ENCODE assay signal across 34 mouse cellular contexts in the genomic region with DNA sequence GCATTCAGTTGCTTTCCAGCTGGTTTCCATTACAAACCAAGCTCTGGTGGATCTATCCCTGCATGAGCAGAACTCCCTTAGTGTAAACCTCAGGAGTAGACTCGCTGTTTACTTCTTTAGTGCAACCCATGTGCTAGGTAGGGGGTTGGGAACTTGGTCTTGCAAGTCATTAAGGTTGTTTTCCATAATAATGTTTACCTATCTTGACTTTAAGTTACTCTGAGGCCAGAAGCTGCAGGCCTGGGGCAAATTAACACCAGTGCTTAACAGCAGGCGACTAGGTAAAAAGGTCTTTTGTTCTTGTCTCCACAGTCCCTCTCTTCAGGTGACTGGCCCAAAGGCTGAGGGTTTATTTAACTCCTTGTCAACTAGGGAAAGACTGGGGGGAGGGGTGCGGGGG. TPM values are rescaled to one million over a fixed set of nuclear protein-coding genes. Genes with fewer than 3 reads are reported as not detected.
DNase-seq lines count a peak whose midpoint lies in the region; TF ChIP-seq lines count a peak whose summit lies in the region.
"Had no signal": no experiment of that assay in that cellular context is flagged by ENCODE, and none has a peak within 500 bp of the region (broad histone marks: within the 10 kb centered on the region; RNA-seq: fewer than 3 reads in every experiment).

No protein-coding gene starts in this region.

- no peak for TF ChIP-seq CTCF in ES-Bruce4 (IDR thresholded peaks at IDR 0.05; ENCODE audit: low read depth, low read length)

- peaks cover 17% of the 10 kb centered on the region for H3K9me3 ChIP-seq in ES-Bruce4 (replicated peaks; ENCODE audit: control insufficient read depth, insufficient read depth, low read length, poor library complexity, severe bottlenecking)
- H3K9me3 ChIP-seq: embryonic facial prominence, embryonic 13.5 days; hindbrain, embryonic 12.5 days; midbrain, embryonic 15.5 days had no signal

- H3K27me3 ChIP-seq in ES-Bruce4 (ENCODE audit: control insufficient read depth, insufficient read depth, low read length, poor library complexity, severe bottlenecking) = peaks cover 18% of the 10 kb centered on the region
- H3K27me3 ChIP-seq: embryonic facial prominence, embryonic 13.5 days; hindbrain, embryonic 12.5 days; midbrain, embryonic 15.5 days had no signal

- H3K36me3 ChIP-seq in ES-Bruce4 (ENCODE audit: control insufficient read depth, insufficient read depth, low read length, poor library complexity, severe bottlenecking) = no peaks in the 10 kb centered on the region
- H3K36me3 ChIP-seq: embryonic facial prominence, embryonic 13.5 days; hindbrain, embryonic 12.5 days; midbrain, embryonic 15.5 days had no signal

- no peak overlapping the region for H3K27ac ChIP-seq in ES-Bruce4 (ENCODE audit: insufficient read depth, low read length)
- H3K27ac ChIP-seq: embryonic facial prominence, embryonic 13.5 days; hindbrain, embryonic 12.5 days; liver, embryonic 14.5 days; midbrain, embryonic 15.5 days had no signal

- TF ChIP-seq EP300 in ES-Bruce4 (IDR thresholded peaks at IDR 0.05; ENCODE audit: insufficient read depth, low read depth, low read length) = 0 out of 2 replicates have a peak, but pooled peaks have one; percentile 45

- H3K4me3 ChIP-seq in ES-Bruce4 (ENCODE audit: low read depth, low read length) = no peak overlapping the region
- H3K4me3 ChIP-seq: embryonic facial prominence, embryonic 13.5 days; erythroblast, embryonic 14.5 days; hindbrain, embryonic 12.5 days; midbrain, embryonic 15.5 days had no signal

- no peak overlapping the region for H3K9ac ChIP-seq in ES-Bruce4 (ENCODE audit: low read depth, poor library complexity, severe bottlenecking)
- H3K9ac ChIP-seq: embryonic facial prominence, embryonic 13.5 days; hindbrain, embryonic 12.5 days; liver, embryonic 14.5 days; lung, embryonic 14.5 days; midbrain, embryonic 15.5 days had no signal

- peak; percentile 53 for DNase-seq in ES-CJ7 (ENCODE audit: low read depth, low spot score)
- peak; percentile 5 for DNase-seq in embryo, embryonic 11.5 days (ENCODE audit: low read depth, low spot score)
- DNase-seq in forelimb bud, embryonic 11.5 days (ENCODE audit: low read depth, low spot score) = peak; percentile 76
- no peak for DNase-seq in heart, adult 9 months (ENCODE audit: low spot score in 2 of 2)
- DNase-seq in layer of hippocampus, postnatal 10 days (ENCODE audit: low spot score in 2 of 2) = no peak
- no peak for DNase-seq in cerebellum, adult 9-10 months
- DNase-seq in c-Kit-positive CD71-positive TER-119-positive erythroid progenitor cells, embryonic 14.5 days (ENCODE audit: low spot score) = no peak
- DNase-seq: adrenal gland, adult 8-10 months; B cell, adult 2 months; cerebellum, adult 8-10 months; cerebellum, postnatal 36 days; kidney, adult 9 months; kidney, postnatal 10 days; liver; lung, embryonic 14.5 days; lung, postnatal 14 days; right cerebral cortex, adult 18-20 months; thymus, adult 2 months had no signal

- TF ChIP-seq POLR2A in ES-Bruce4 (IDR thresholded peaks at IDR 0.05; ENCODE audit: insufficient read depth, low read length) = no peak

- no peaks in the 10 kb centered on the region for H3K4me1 ChIP-seq in ES-Bruce4 (ENCODE audit: control insufficient read depth, insufficient read depth, low read length)

RNA-seq across cellular contexts. Expression of a gene that starts 48.9 kb away (rescaled TPM):
- not detected in 2 replicates for polyA plus RNA-seq in ES-Bruce4 (2011; ENCODE audit: insufficient read depth, insufficient read length, low read depth, missing spikeins)
- total RNA-seq in layer of hippocampus, postnatal 10 days (2021) = 10 to 100 TPM; 65.6 to 67.1 TPM
- total RNA-seq: CH12.LX; gastrocnemius, adult 8-10 months; gastrocnemius, postnatal 4 days; heart, postnatal 25 days; neutrophil, adult 5-6 weeks had no signal
- polyA plus RNA-seq: activated CD4-positive, CD25-positive, alpha-beta regulatory T cell, adult 4 months; erythroblast, embryonic 14.5 days; heart, embryonic 14.5 days; intestine, postnatal 0 days; large intestine, adult 2 months; liver, embryonic 14.5 days; lung, embryonic 14.5 days; spleen, adult 2 months had no signal

Comparison
In these comparisons a context has a peak if more than half of its experiments do, and no peak if none do; other contexts are left out.
1. DNase-seq: peak in ES-CJ7 (single experiment), embryo, embryonic 11.5 days (single experiment) and forelimb bud, embryonic 11.5 days (single experiment); none in heart, adult 9 months (0 of 2), layer of hippocampus, postnatal 10 days (0 of 2), cerebellum, adult 9-10 months (single experiment) and c-Kit-positive CD71-positive TER-119-positive erythroid progenitor cells, embryonic 14.5 days (single experiment).